Mouse (Mus musculus): Measurements from ENCODE around the gene Chid1. TPM values are rescaled to one million over a fixed set of nuclear protein-coding genes. Genes with fewer than 3 reads are reported as not detected.

The Chid1 gene
- total RNA-seq (2021) = 10 to 100 TPM; 45.6 to 54.2 TPM
- long read RNA-seq, experiment 1, full-length matches to known transcripts = 62 of 78 reads
- long read RNA-seq, experiment 1, partial matches to known transcripts = 7 of 78 reads
- long read RNA-seq, experiment 1, other reads (novel, unspliced or antisense) = 9 of 78 reads
- long read RNA-seq, experiment 2, full-length matches to known transcripts = 35 of 44 reads
- long read RNA-seq, experiment 2, partial matches to known transcripts = 3 of 44 reads
- long read RNA-seq, experiment 2, other reads (novel, unspliced or antisense) = 6 of 44 reads

DNA sequence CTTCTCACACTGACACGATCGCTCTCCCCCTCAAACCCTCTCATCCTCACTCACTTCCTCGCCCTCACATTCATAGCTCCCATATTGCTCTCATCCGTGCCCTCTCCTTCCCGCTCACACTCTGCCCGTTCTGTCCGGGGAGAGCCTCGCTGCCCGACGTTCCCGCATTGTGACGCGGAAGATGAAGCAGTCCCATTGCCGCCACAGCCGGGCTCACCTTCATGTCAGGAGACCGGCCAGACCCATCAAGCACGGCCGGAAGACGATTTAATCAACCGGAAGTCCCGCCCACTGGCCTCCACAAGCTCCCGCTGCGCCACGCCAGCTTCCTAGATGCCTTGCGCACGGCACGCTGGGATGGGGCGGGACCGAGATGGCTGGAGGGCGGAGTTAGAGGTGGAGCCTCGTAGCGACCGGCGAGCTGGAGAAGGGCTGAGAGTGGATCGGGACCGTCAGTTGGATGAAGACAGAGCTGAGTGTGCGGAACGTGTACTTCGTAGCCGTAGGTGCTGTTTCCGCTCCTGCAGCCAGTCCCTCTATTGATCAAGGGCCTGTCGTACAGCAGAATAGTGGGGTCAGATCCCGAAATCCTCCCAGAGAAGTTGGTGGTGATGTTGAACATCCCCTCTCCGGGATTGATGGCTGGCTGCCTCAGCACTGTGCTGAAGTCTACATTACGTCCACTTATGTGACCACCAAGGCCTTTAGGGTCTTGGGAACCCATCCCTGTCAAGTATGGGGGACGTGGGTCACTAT is at the start of gene Chid1:
TSS of gene Chid1 (minus strand) at position 302 of the 756 bp plus-strand sequence.
- peak; percentile 100 for DNase-seq

DNA sequence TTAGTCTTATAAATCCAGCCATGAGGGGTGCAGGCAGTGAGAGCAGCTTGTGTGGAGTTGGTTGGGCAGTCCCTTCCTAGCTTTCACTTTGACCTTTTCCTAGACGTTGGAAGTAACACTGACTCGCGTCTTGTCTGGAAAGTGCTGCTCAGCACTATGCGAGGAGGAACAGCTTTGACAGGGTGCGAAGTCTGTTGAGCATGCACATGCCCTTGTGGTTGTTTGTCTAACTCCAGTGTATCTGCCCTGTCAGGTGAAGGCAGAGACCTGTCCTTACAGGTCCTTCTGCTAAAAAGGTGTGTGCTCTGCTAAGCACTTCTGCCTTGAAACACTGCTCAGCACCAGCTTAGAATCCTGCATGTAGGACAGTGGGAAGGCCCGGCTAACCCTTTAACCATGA is 49.2 kb upstream of the Chid1 start:
- DNase-seq = no peak

- DNase-seq = no peak
Measured at GRCm38 (mm10) chr7:141585881-141586280, 46.2 kb upstream of the Chid1 start.

GRCm38 (mm10) chr7:141585288-141585687 is 45.6 kb upstream of the Chid1 start:
- DNase-seq = no peak

- DNase-seq = no peak
Measured at GRCm38 (mm10) chr7:141584048-141584841, 44.6 kb upstream of the Chid1 start.

DNA sequence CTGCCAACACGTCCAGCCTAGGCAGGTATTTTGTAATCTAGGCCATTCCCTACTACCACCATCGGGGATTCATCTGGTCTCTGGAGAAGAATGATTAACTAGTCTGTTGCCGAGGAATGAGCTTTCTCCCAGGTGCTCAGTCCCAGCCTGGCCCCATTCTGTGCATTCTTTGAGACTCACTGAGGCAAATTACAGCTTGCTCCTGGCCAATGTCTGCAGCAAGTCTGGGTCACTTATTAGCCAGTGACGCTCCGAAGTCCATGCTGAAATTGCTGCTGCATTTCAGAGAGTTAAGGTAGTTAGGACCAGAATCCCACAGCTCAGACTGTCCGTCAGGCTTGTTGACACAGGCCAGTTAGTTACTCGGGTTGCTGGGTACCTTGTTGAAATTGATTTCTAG is 41.7 kb upstream of the Chid1 start:
- no peak for DNase-seq

- DNase-seq = no peak
Measured at GRCm38 (mm10) chr7:141578943-141579342, 39.3 kb upstream of the Chid1 start.

- DNase-seq = no peak
Measured at GRCm38 (mm10) chr7:141578511-141578910, 38.9 kb upstream of the Chid1 start.

DNA sequence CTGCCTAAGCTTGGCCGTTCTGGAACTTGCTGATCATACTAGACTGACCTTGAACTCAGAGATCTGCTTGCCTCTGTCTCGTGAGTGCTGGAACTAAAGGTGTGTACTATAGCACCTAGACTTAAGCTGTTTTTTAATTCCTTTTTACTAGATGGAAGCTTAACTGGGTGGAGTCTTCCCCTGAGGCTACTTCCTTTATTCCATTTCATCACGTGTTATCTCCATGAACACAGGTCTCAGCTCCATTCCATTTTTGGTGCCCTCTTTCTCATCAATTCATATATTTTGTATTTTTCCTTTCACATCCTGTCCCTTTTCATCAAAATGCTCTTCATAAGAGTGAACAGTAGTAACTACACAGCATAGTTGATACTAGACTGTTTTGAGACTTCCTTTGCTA is 38.1 kb upstream of the Chid1 start:
- DNase-seq = no peak

- DNase-seq = no peak
Measured at GRCm38 (mm10) chr7:141575481-141575880, 35.8 kb upstream of the Chid1 start.

DNA sequence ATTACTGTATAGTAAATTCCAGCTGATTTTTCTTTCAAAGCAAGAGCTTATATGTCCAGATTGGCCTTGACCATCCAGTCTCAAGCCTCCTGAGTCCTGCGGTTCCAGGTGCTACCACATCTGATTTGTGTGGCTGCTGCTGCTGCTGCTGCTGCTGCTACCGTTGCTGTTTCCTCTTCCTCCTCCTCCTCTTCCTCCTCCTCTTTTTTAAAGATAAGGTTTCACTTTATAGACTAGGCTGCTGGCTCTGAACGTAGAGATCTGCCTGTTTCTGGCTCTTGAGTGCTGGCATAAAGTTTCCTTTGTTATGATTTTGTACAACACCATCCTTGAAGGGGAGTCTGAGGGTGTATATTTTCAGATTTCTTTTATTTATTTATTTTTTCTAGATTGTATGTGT is 34.4 kb upstream of the Chid1 start:
- DNase-seq = no peak

GRCm38 (mm10) chr7:141570625-141571295 is 31.1 kb upstream of the Chid1 start:
- no peak for DNase-seq

DNA sequence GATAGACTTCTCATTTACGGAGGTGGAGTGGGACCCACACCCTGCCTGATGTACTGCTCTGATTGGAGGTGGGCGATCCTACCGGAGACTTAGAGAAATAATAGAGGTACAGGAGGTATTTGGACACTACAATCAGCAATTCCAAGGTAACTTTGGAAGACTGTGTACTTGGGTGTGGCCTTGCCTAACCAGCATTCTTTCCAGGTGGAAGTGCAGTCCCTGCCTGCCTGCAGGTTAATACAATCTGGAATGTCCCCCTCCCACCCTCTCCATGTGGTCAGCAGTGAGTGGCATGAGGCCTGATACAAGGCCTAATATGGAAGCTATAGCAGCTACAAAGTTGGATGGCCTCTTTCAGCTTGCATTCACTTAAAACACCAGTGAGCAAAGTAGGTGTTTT is 30.3 kb upstream of the Chid1 start:
- DNase-seq = no peak

DNA sequence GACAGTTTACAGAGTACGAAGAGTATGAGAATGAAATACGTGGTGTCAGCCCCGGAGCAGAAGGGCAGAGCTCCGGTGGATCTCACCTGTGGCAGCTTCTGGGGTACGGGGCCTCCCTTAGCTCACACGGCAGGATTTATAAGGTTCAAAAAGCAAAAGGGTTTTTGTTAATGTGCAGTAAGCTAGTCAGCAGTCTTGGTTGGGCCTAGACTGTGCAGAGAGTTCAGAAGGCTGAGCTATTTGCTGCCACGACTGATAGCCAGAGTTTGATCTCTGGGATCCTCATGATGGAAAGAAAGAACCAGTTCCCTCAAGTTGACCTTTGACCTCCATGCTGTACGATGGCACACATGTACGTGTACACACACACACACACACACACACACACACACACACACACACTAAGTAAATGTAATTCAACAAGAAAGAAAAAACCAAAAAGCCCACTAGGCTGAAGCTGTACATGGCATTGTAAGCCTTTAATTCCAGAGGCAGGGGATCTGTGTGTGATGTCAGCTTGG is 29.7 kb upstream of the Chid1 start:
- DNase-seq = no peak

GRCm38 (mm10) chr7:141566587-141566986 is 26.9 kb upstream of the Chid1 start:
- peak; percentile 22 for DNase-seq

DNA sequence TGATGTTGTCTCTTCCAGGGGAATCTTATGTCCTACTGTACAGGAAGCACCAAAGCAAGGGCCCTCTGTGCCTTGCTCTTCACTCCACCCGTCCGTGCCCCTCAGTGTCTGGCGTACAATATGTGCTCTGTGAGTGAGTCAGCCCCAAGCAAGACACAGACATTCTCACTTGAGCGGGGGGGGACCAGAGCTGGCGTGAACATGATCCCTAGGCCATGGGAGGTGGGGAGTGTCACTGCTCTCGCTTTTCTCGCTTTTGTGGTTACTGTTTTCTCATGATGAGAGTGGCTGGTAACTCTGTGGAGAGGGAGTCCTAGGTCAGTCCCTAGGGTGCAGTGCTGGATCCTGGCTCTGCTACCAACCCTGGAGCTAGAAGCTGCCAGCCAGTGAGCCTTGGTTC is 24.9 kb upstream of the Chid1 start:
- peak; percentile 41 for DNase-seq

- DNase-seq = peak; percentile 70
Measured at GRCm38 (mm10) chr7:141562852-141563427, 23.3 kb upstream of the Chid1 start.

DNA sequence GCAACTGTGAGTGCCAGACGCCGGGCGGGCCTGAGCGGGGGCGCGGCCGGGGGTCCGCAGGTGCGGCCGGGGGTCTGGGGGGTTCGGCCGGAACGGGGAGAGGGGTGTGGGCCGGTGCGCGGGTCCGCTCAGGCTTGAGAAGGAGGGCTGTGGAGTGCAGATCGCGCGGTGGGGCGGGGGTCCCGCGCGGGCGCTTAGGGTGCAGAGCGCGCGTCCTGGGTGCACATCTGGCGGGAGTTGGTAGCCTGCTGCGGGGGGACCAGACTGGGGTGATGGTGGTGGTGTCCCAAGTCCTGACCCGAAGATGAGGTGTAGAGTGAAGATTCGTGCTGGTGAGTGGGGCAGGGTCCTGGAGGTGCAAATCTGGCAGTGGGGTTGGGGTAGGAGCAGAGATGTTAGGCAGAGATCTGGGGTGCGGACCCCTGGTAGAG is 22.8 kb upstream of the Chid1 start:
- DNase-seq = no peak

DNA sequence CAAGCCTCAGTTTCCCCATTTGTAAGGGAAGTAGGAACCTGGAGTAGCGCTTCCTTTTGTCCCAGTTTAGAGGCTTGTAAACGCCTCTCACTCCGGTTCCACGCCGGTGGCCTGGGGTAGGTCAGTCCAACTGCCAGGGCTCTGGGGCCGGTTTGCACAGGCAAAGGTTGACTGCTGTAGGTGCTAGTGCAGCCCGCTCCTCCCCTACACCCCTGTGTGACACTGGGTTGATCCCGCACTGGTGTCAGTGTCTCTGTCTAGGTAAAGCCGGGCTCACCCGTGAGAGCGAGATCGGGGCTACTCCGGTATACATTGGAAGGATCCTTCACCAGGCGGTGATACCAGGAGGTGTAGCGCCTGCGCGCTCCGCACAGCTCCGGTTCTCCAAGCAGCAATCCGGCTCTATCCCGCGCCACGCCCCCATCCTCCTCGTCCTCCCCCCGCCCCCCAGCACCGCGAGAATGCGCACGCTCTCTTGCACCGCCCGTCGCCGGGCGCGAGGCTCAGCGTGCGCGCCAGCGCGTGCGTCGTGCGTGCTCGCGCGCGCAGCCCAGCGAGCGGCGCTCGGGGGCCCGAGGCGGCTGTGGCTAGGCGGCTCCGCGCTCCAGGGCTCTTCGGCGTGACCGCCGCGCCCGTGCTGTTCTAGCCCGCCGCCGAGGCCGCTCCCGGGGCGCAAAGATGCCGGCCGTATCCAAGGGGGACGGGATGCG is 22.2 kb upstream of the Chid1 start, which contains the start of gene Ap2a2:
TSS of gene Ap2a2 (plus strand) at position 492 of the 710 bp plus-strand sequence.
- DNase-seq = peak; percentile 95

- no peak for DNase-seq
Measured at GRCm38 (mm10) chr7:141560471-141560870, 20.8 kb upstream of the Chid1 start.
